Mouse (Mus musculus): Measurements from ENCODE around the gene Ms4a10. TPM values are rescaled to one million over a fixed set of nuclear protein-coding genes. Genes with fewer than 3 reads are reported as not detected.

Gene Ms4a10
- total and polyA plus RNA-seq, 2 experiments from 2014 or later = not detected

DNA sequence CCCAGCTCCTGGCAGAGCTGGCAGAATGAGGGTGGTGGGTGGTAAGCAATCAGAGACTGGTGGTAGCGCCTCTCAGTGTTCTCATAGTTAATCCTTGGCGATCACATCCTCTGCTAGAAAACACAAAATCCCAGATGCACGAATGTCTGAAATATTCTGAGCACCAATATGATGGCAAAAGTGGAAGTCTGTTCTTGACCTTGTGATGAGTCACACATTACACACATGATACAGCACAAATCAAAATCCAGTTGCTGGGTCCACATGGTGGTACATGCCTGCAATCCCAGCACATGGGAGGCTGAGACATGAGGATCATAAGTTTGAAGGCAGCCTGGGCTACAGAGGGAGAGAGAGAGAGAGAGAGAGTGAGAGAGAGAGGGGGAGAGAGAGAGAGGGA, 53.4 kb downstream of the Ms4a10 start:
- no peak for DNase-seq (ENCODE audit: low spot score)
- 82% methylated on average over 3 of the region's 3 CpGs for WGBS
- Histone ChIP-seq H3K9ac (replicated peaks; ENCODE audit: low read length, poor library complexity, severe bottlenecking) (no peak overlapping the region), H3K4me3 (ENCODE audit: low read depth, low read length) (no peak overlapping the region), H3K27ac (ENCODE audit: low read depth, low read length) (no peak overlapping the region), H3K4me1 (ENCODE audit: insufficient read depth, low read length) (peaks cover 6% of the 10 kb centered on the region; the same call in 1 of the 2 replicates), H3K36me3 (ENCODE audit: insufficient read depth, low read length) (no peaks in the 10 kb centered on the region), H3K9me3 (ENCODE audit: low read length) (no peaks in the 10 kb centered on the region), H3K4me2 (ENCODE audit: low read depth, low read length, poor library complexity, severe bottlenecking) (no peak overlapping the region), H3K27me3 (ENCODE audit: insufficient read depth, low read length) (no peaks in the 10 kb centered on the region)
- no peak for ATAC-seq (ENCODE audit: low FRiP score)
- no peak for TF ChIP-seq CTCF (IDR thresholded peaks at IDR 0.05)

DNA sequence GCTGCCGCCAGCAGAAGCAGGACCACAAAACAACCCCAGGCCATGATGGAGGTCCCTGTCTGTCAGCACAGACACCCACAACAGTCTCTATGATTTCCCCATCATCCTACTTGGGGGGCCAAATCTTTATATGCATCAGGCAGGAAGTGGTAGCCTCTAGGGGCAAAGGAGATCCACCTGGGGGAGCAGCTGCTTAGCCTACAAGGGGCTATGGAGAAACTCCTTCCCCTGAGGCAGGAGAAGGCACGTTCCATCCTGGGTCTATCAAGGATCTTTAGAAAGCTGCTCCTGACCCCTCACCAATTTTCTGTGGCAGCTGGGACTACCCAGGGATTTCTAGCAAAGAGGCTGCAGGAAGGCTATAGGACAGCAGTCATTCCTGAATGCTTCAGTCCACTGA, 53.9 kb downstream of the Ms4a10 start, which contains the start of gene Zp1:
Gene Zp1, minus strand, starts transcription at position 101 of the 400 bp plus-strand sequence.
- H3K9me3 ChIP-seq (ENCODE audit: low read length) = no peaks in the 10 kb centered on the region
- WGBS = 64% methylated on average over 2 of the region's 2 CpGs

DNA sequence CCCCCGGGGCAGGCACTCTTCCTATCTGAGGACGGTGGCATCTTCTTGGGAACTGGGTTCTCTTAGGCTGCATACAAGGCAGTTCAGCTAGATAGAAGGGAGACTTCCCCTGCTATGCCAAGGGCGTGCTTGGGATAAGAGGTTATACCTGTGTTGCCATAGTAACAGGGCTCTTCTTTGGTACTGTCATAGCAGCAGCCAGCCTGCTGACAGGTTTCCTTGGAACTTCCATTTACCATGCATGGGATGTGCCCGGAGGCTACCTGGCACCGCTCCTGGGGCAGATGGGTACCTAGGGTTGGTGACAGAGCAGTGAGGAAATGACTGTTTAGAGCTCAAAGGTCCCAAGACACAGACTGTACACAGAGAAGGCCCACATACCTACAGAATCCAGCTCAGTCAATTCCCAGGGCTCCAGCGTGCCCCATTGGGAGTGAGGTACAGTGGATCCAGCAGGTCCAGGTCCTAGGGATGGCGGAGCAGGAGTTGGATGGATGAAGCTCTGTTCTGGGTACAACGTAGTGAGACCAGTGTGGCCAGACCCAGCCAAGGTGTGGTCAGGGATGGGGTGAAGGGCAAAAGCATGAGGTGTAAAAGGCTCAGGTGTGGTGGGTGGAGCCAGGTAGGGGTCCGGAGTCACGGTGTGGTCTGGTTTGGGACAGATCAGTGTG, 56.0 kb downstream of the Ms4a10 start:
- ATAC-seq (ENCODE audit: low FRiP score) = peak; percentile 66
- no peaks in the 10 kb centered on the region for H3K36me3 ChIP-seq (ENCODE audit: insufficient read depth, low read length)
- 81% methylated on average over 10 of the region's 10 CpGs for WGBS
- H3K4me1 ChIP-seq (ENCODE audit: insufficient read depth, low read length) = peaks cover 6% of the 10 kb centered on the region; the same call in 1 of the 2 replicates
- no peak overlapping the region for H3K4me3 ChIP-seq (ENCODE audit: low read depth, low read length)
- peak overlapping the region; percentile 8 for H3K27ac ChIP-seq (ENCODE audit: low read depth, low read length)
- peak; percentile 60 for DNase-seq (ENCODE audit: low spot score)
- no peaks in the 10 kb centered on the region for H3K9me3 ChIP-seq (ENCODE audit: low read length)
- H3K9ac ChIP-seq (replicated peaks; ENCODE audit: low read length, poor library complexity, severe bottlenecking) = no peak overlapping the region
- H3K4me2 ChIP-seq (ENCODE audit: low read depth, low read length, poor library complexity, severe bottlenecking) = no peak overlapping the region
- no peaks in the 10 kb centered on the region for H3K27me3 ChIP-seq (ENCODE audit: insufficient read depth, low read length)
- no peak for TF ChIP-seq CTCF (IDR thresholded peaks at IDR 0.05)

More for the DNA sequence above, 53.9 kb downstream of the Ms4a10 start, which contains the start of gene Zp1:
- Histone ChIP-seq H3K36me3 (ENCODE audit: insufficient read depth, low read length) (no peaks in the 10 kb centered on the region), H3K4me3 (ENCODE audit: low read depth, low read length) (no peak within 1 kb of the TSS), H3K27me3 (ENCODE audit: insufficient read depth, low read length) (no peaks in the 10 kb centered on the region), H3K9ac (replicated peaks; ENCODE audit: low read length, poor library complexity, severe bottlenecking) (no peak within 1 kb of the TSS), H3K4me2 (ENCODE audit: low read depth, low read length, poor library complexity, severe bottlenecking) (no peak within 1 kb of the TSS), H3K4me1 (ENCODE audit: insufficient read depth, low read length) (peaks cover 6% of the 10 kb centered on the region; the same call in 1 of the 2 replicates), H3K27ac (ENCODE audit: low read depth, low read length) (no peak within 1 kb of the TSS)
- no peak for ATAC-seq (ENCODE audit: low FRiP score)
- no peak for TF ChIP-seq CTCF (IDR thresholded peaks at IDR 0.05)
- DNase-seq (ENCODE audit: low spot score) = no peak

DNA sequence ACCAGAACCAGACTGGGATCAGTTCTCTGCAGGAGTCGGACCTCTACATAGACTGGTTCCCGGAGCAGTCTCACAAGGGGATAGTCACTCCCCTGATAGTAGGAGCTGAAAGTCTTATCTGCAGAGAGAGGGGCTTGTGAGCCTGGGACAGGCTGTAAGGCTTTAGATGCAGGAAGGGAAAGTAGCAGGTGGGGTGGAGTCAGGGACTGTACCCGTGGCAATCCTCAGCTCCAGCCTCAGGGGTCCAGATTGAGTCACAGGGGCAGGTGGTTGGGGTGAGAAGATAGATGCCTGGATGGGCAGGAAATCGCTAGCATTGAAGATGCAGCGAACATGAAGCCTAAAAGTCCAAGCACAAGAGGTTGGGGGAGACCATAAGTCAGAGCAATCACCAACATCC, 58.0 kb downstream of the Ms4a10 start:
- Histone ChIP-seq H3K4me1 (ENCODE audit: insufficient read depth, low read length) (peaks cover 6% of the 10 kb centered on the region; the same call in 1 of the 2 replicates), H3K36me3 (ENCODE audit: insufficient read depth, low read length) (no peaks in the 10 kb centered on the region), H3K27ac (ENCODE audit: low read depth, low read length) (no peak overlapping the region), H3K4me3 (ENCODE audit: low read depth, low read length) (no peak overlapping the region), H3K9ac (replicated peaks; ENCODE audit: low read length, poor library complexity, severe bottlenecking) (no peak overlapping the region), H3K27me3 (ENCODE audit: insufficient read depth, low read length) (no peaks in the 10 kb centered on the region), H3K4me2 (ENCODE audit: low read depth, low read length, poor library complexity, severe bottlenecking) (no peak overlapping the region), H3K9me3 (ENCODE audit: low read length) (no peaks in the 10 kb centered on the region)
- ATAC-seq (ENCODE audit: low FRiP score) (no peak), DNase-seq (ENCODE audit: low spot score) (no peak)
- 71% methylated on average over 5 of the region's 5 CpGs for WGBS
- no peak for TF ChIP-seq CTCF (IDR thresholded peaks at IDR 0.05)

DNA sequence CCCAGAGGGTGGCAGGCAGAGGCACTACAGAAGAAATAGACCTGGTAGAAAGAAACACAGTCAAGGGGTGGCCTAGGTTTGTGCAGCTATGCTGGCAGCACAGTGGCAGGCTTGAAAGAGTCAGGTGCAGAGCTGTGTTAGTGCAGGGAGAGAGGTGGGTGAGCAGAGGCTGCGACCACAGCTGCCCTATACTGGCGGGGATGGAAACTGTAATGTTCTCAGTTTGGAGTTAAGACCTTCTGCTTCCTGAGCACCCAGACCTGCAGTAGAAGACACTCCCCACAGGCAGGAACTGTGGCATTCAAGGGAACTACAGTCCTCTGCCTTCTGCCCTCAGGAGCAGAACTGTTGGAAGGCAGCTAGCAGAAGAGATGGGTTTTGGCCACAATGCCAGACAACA, 59.6 kb downstream of the Ms4a10 start:
- DNase-seq (ENCODE audit: low spot score) = no peak
- no peak for ATAC-seq (ENCODE audit: low FRiP score)
- 77% methylated on average over 2 of the region's 2 CpGs for WGBS

DNA sequence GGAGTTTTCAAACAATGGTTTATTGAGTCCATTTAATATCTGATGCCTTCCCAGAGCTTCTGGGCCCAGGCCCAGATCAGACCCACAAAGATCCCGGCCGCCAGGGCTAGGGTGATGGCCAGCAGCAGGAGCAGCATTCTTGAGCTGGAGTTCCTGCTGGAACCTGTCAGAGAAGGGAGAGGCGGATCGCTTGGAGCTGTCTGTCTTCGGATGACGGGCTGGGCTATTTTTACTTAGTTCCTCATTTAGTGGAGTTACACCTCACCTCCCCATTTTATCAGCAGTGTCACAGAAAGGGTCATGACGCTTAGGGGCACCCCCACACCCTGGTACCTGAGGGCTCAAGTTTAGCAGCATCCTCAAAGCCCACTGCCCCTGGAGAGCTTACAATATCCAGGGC, 60.2 kb downstream of the Ms4a10 start:
- Histone ChIP-seq H3K36me3 (ENCODE audit: insufficient read depth, low read length) (no peaks in the 10 kb centered on the region), H3K27me3 (ENCODE audit: insufficient read depth, low read length) (no peaks in the 10 kb centered on the region), H3K4me2 (ENCODE audit: low read depth, low read length, poor library complexity, severe bottlenecking) (no peak overlapping the region), H3K4me1 (ENCODE audit: insufficient read depth, low read length) (peaks cover 6% of the 10 kb centered on the region; the same call in 1 of the 2 replicates), H3K9me3 (ENCODE audit: low read length) (no peaks in the 10 kb centered on the region), H3K9ac (replicated peaks; ENCODE audit: low read length, poor library complexity, severe bottlenecking) (no peak overlapping the region), H3K4me3 (ENCODE audit: low read depth, low read length) (no peak overlapping the region), H3K27ac (ENCODE audit: low read depth, low read length) (no peak overlapping the region)
- no peak for TF ChIP-seq CTCF (IDR thresholded peaks at IDR 0.05)
- DNase-seq (ENCODE audit: low spot score) = no peak
- no peak for ATAC-seq (ENCODE audit: low FRiP score)
- 78% methylated on average over 7 of the region's 7 CpGs for WGBS

More for the DNA sequence above, 59.6 kb downstream of the Ms4a10 start:
- H3K4me3 ChIP-seq (ENCODE audit: low read depth, low read length) = no peak overlapping the region
- no peaks in the 10 kb centered on the region for H3K36me3 ChIP-seq (ENCODE audit: insufficient read depth, low read length)
- H3K4me1 ChIP-seq (ENCODE audit: insufficient read depth, low read length) = peaks cover 6% of the 10 kb centered on the region; the same call in 1 of the 2 replicates
- no peak overlapping the region for H3K9ac ChIP-seq (replicated peaks; ENCODE audit: low read length, poor library complexity, severe bottlenecking)
- no peaks in the 10 kb centered on the region for H3K27me3 ChIP-seq (ENCODE audit: insufficient read depth, low read length)
- H3K27ac ChIP-seq (ENCODE audit: low read depth, low read length) = no peak overlapping the region
- H3K9me3 ChIP-seq (ENCODE audit: low read length) = no peaks in the 10 kb centered on the region
- H3K4me2 ChIP-seq (ENCODE audit: low read depth, low read length, poor library complexity, severe bottlenecking) = no peak overlapping the region
- no peak for TF ChIP-seq CTCF (IDR thresholded peaks at IDR 0.05)

Other genes with a start within 250 kb of the Ms4a10 start
- gene Cd5, start 235.7 kb downstream of the Ms4a10 start, total RNA-seq (2014; rRNA removed) = 0.55 and 0.85 TPM in 2 replicates
- gene Cd5, start 235.7 kb downstream of the Ms4a10 start, polyA plus RNA-seq (2015; fragmentation: Nextera tagmentation; extraction: Ambion mirVana) = 0.50 and 0.53 TPM in 2 replicates
- not detected in 2 replicates for gene Cd6, start 144.6 kb downstream of the Ms4a10 start, total RNA-seq (2014; rRNA removed)
- gene Cd6, start 144.6 kb downstream of the Ms4a10 start, polyA plus RNA-seq (2015; fragmentation: Nextera tagmentation; extraction: Ambion mirVana) = 0.22 TPM in 1 of 2 replicates, not detected in the other
- 1.3 and 1.7 TPM in 2 replicates for gene Slc15a3, start 134.9 kb downstream of the Ms4a10 start, total RNA-seq (2014; rRNA removed)
- gene Slc15a3, start 134.9 kb downstream of the Ms4a10 start, polyA plus RNA-seq (2015; fragmentation: Nextera tagmentation; extraction: Ambion mirVana) = 0.33 and 0.56 TPM in 2 replicates
- gene Tmem132a, start 104.7 kb downstream of the Ms4a10 start, total RNA-seq (2014; rRNA removed) = 403 and 429 TPM in 2 replicates
- gene Tmem132a, start 104.7 kb downstream of the Ms4a10 start, polyA plus RNA-seq (2015; fragmentation: Nextera tagmentation; extraction: Ambion mirVana) = 207 and 213 TPM in 2 replicates
- 21.3 and 22.9 TPM in 2 replicates for gene Tmem109, start 92.7 kb downstream of the Ms4a10 start, total RNA-seq (2014; rRNA removed)
- 39.2 and 39.3 TPM in 2 replicates for gene Tmem109, start 92.7 kb downstream of the Ms4a10 start, polyA plus RNA-seq (2015; fragmentation: Nextera tagmentation; extraction: Ambion mirVana)
- 281 and 298 TPM in 2 replicates for gene Prpf19, start 79.4 kb downstream of the Ms4a10 start, total RNA-seq (2014; rRNA removed)
- 37.8 and 38.1 TPM in 2 replicates for gene Prpf19, start 79.4 kb downstream of the Ms4a10 start, polyA plus RNA-seq (2015; fragmentation: Nextera tagmentation; extraction: Ambion mirVana)
- 0.14 and 0.82 TPM in 2 replicates for gene Zp1, start 54.0 kb downstream of the Ms4a10 start, total RNA-seq (2014; rRNA removed)
- 0.98 and 1.4 TPM in 2 replicates for gene Zp1, start 54.0 kb downstream of the Ms4a10 start, polyA plus RNA-seq (2015; fragmentation: Nextera tagmentation; extraction: Ambion mirVana)
- gene Ptgdr2, start 37.5 kb downstream of the Ms4a10 start, total RNA-seq (2014; rRNA removed) = 1.0 and 1.4 TPM in 2 replicates
- gene Ptgdr2, start 37.5 kb downstream of the Ms4a10 start, polyA plus RNA-seq (2015; fragmentation: Nextera tagmentation; extraction: Ambion mirVana) = 0.09 and 0.16 TPM in 2 replicates
- gene Ccdc86, start 25.4 kb downstream of the Ms4a10 start, total RNA-seq (2014; rRNA removed) = 6.5 and 6.7 TPM in 2 replicates
- 13.1 and 13.5 TPM in 2 replicates for gene Ccdc86, start 25.4 kb downstream of the Ms4a10 start, polyA plus RNA-seq (2015; fragmentation: Nextera tagmentation; extraction: Ambion mirVana)
- gene Ms4a15, start 18.6 kb upstream of the Ms4a10 start, total RNA-seq (2014; rRNA removed) = not detected in 2 replicates
- 0.09 TPM in 1 of 2 replicates, not detected in the other for gene Ms4a15, start 18.6 kb upstream of the Ms4a10 start, polyA plus RNA-seq (2015; fragmentation: Nextera tagmentation; extraction: Ambion mirVana)
- gene Ms4a18, start 43.4 kb upstream of the Ms4a10 start, total RNA-seq (2014; rRNA removed) = not detected in 2 replicates
- not detected in 2 replicates for gene Ms4a18, start 43.4 kb upstream of the Ms4a10 start, polyA plus RNA-seq (2015; fragmentation: Nextera tagmentation; extraction: Ambion mirVana)
- gene Ms4a8a, start 106.4 kb upstream of the Ms4a10 start, total RNA-seq (2014; rRNA removed) = not detected in 2 replicates
- gene Ms4a8a, start 106.4 kb upstream of the Ms4a10 start, polyA plus RNA-seq (2015; fragmentation: Nextera tagmentation; extraction: Ambion mirVana) = not detected in 2 replicates
- not detected in 2 replicates for gene 1700017D01Rik, start 156.2 kb upstream of the Ms4a10 start, total RNA-seq (2014; rRNA removed)
- not detected in 2 replicates for gene 1700017D01Rik, start 156.2 kb upstream of the Ms4a10 start, polyA plus RNA-seq (2015; fragmentation: Nextera tagmentation; extraction: Ambion mirVana)
- not detected in 2 replicates for gene 1700025F22Rik, start 190.7 kb upstream of the Ms4a10 start, total RNA-seq (2014; rRNA removed)
- gene 1700025F22Rik, start 190.7 kb upstream of the Ms4a10 start, polyA plus RNA-seq (2015; fragmentation: Nextera tagmentation; extraction: Ambion mirVana) = not detected in 2 replicates
- gene Ms4a13, start 222.1 kb upstream of the Ms4a10 start, total RNA-seq (2014; rRNA removed) = not detected in 2 replicates
- not detected in 2 replicates for gene Ms4a13, start 222.1 kb upstream of the Ms4a10 start, polyA plus RNA-seq (2015; fragmentation: Nextera tagmentation; extraction: Ambion mirVana)

Measured in midbrain, postnatal 0 days (tissue).